Mouse (Mus musculus): ENCODE measurements around the gene Fam196b.

The Fam196b gene

GRCm38 (mm10) chr11:34415884-34416618 is 101.4 kb downstream of the Fam196b start:
- no peak for DNase-seq

- no peak for DNase-seq
These were observed 102.0 kb downstream of the Fam196b start for GRCm38 (mm10) chr11:34416619-34416979.

- DNase-seq: no peak
These were observed 106.4 kb downstream of the Fam196b start for GRCm38 (mm10) chr11:34421061-34421460.

GRCm38 (mm10) chr11:34424546-34424945 is 109.9 kb downstream of the Fam196b start:
- no peak for DNase-seq

GRCm38 (mm10) chr11:34427212-34427611 is 112.6 kb downstream of the Fam196b start:
- no peak for DNase-seq

GRCm38 (mm10) chr11:34430940-34431339 is 116.3 kb downstream of the Fam196b start:
- DNase-seq: no peak

GRCm38 (mm10) chr11:34431371-34431770 is 116.7 kb downstream of the Fam196b start:
- DNase-seq: no peak

- no peak for DNase-seq
These were observed 117.4 kb downstream of the Fam196b start for GRCm38 (mm10) chr11:34431978-34432377.

GRCm38 (mm10) chr11:34437446-34437845 is 122.8 kb downstream of the Fam196b start:
- DNase-seq: no peak

GRCm38 (mm10) chr11:34438429-34438828 is 123.8 kb downstream of the Fam196b start:
- DNase-seq: no peak

GRCm38 (mm10) chr11:34447891-34448290 is 133.3 kb downstream of the Fam196b start:
- DNase-seq: no peak

GRCm38 (mm10) chr11:34449944-34450343 is 135.3 kb downstream of the Fam196b start:
- no peak for DNase-seq

GRCm38 (mm10) chr11:34467056-34467455 is 152.4 kb downstream of the Fam196b start:
- DNase-seq: no peak

- no peak for DNase-seq
These were observed 153.9 kb downstream of the Fam196b start for GRCm38 (mm10) chr11:34468571-34468970.

GRCm38 (mm10) chr11:34469792-34470191 is 155.2 kb downstream of the Fam196b start:
- no peak for DNase-seq
